Mouse (Mus musculus) liver, embryonic 14.5 days (tissue): Measurements from ENCODE around the gene Wdr25. TPM values are rescaled to one million over a fixed set of nuclear protein-coding genes. Genes with fewer than 3 reads are reported as not detected.
A peak's percentile ranks its signal among the peaks of the same experiment; 100 is the strongest.

Source experiments
- ATAC-seq: fragments of 200-750 bp; cut with Nextera tagmentation; 2 replicates; pipeline ENCODE4 v1.8.0; 2017; ENCODE audit warnings: moderate number of reproducible peaks, mild to moderate bottlenecking, moderate library complexity; ENCODE audit not compliant: insufficient read depth
- DNase-seq, 3 experiments: peaks; one replicate each; pipeline ENCODE4 v3.0.0-alpha.2; 2012 to 2013; ENCODE audit warnings: low read depth in 3 of 3, low spot score in 3 of 3
- H3K27ac ChIP-seq: fragments of 300-500 bp; sonication (generic); 2 replicates; pipeline ENCODE4 v1.5.1; 2014; ENCODE audit warnings: moderate library complexity, mild to moderate bottlenecking, control low read depth, inconsistent platforms
- H3K27me3 ChIP-seq: fragments of 300-500 bp; sonication (generic); 2 replicates; pipeline ENCODE4 v1.6.1; 2014; ENCODE audit warnings: mild to moderate bottlenecking, low read length, moderate library complexity; ENCODE audit not compliant: control insufficient read depth, insufficient read depth
- H3K36me3 ChIP-seq: fragments of 300-500 bp; sonication (generic); replicated peaks from 2 replicates; pipeline ENCODE4 v1.6.1; 2014; ENCODE audit warnings: low read depth; ENCODE audit not compliant: control insufficient read depth, insufficient read depth
- H3K4me1 ChIP-seq, 2 experiments: fragments of 200-500 bp in 1 of 2; fragments of 300-500 bp in 1 of 2; sonication (generic) in 1 of 2; replicated peaks; 2 replicates each; pipeline ENCODE4 v1.6.1; 2012 to 2014; ENCODE audit warnings: antibody characterized with exemption in 1 of 2, inconsistent platforms in 1 of 2, low read length in 1 of 2; ENCODE audit not compliant: control insufficient read depth in 2 of 2, insufficient read depth in 2 of 2
- H3K4me2 ChIP-seq: fragments of 300-500 bp; sonication (generic); 2 replicates; pipeline ENCODE4 v1.6.1; 2014; ENCODE audit warnings: low read depth, mild to moderate bottlenecking, control low read depth, moderate library complexity
- H3K4me3 ChIP-seq, 2 experiments: fragments of 200-500 bp in 1 of 2; fragments of 300-500 bp in 1 of 2; sonication (generic) in 1 of 2; 2 replicates each; pipeline ENCODE4 v1.5.1; 2012 to 2014; ENCODE audit warnings: low read depth in 2 of 2, low read length in 2 of 2, mild to moderate bottlenecking in 2 of 2, control low read depth in 1 of 2, inconsistent platforms in 1 of 2, moderate library complexity in 1 of 2; ENCODE audit not compliant: insufficient read depth in 1 of 2
- H3K9ac ChIP-seq: fragments of 300-500 bp; sonication (generic); replicated peaks from 2 replicates; pipeline ENCODE4 v1.6.1; 2014; ENCODE audit warnings: mild to moderate bottlenecking, control low read depth, moderate library complexity
- H3K9me3 ChIP-seq: fragments of 300-500 bp; sonication (generic); 2 replicates; pipeline ENCODE4 v1.6.1; 2016; ENCODE audit warnings: low read length, mixed read lengths; ENCODE audit not compliant: control insufficient read depth
- CTCF ChIP-seq: IDR thresholded peaks from 2 replicates; pipeline ENCODE4 v1.5.1; 2016; ENCODE audit warnings: antibody characterized with exemption, low read depth, control low read depth
- EP300 ChIP-seq: IDR thresholded peaks from 2 replicates; pipeline ENCODE4 v1.6.1; 2016; ENCODE audit warnings: antibody characterized with exemption, low read depth
- WGBS: fragments of 180-500 bp; shearing (Covaris S2); extraction: QIAGEN DNeasy Blood & Tissue Kit; methylation state at CpG from one replicate; pipeline ENCODE4 v1.1.7; 2014; ENCODE audit not compliant: insufficient replicate concordance; 5-methylcytosine and 5-hydroxymethylcytosine counted together
- polyA plus RNA-seq, 2 experiments: library from polyadenylated mRNA; depleted of rRNA in 1 of 2; stranded (reverse) in 1 of 2; unstranded in 1 of 2; fragments of >200 nt; fragmentation: Nextera tagmentation in 1 of 2; extraction: Ambion mirVana in 1 of 2; gene quantifications; 2 replicates each; pipeline versions ENCODE4 v1.2.1 to v1.2.3; 2012 to 2014

Wdr25 gene
- polyA plus RNA-seq, 2 experiments, result 1.2 to 3.7 TPM

DNA sequence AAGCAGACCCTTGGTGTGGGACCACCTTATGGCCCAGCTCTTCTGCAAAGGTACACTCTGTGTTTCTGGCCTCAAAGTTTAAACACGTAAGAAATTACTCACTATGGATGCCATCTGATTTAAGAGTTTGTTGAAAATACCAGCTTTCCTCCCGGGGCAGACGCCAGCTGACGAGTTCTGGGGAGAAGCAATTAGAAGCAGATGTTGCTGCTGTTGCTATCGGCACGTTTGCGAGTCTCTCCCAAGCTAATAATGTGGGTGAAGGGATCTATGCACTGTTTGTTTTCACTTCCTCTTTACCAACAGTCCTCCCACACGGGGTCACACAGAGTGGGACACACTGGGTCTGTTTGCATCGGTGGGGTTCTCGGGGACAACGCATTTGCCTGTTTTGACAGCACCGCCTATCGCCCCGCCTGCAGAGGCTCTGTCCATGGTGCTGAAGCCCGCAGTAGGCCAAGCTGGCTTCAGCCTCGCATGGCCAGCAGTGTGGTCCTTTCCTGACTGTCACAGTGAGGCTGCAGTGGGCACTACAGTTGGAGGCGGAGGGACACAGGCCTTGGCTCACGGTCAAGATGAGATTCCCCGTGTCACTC lies 101.1 kb downstream of the Wdr25 start:
- Histone ChIP-seq H3K4me3 (no peak overlapping the region), H3K36me3 (no peaks in the 10 kb centered on the region), H3K9ac (no peak overlapping the region), H3K27ac (no peak overlapping the region), H3K4me1 (no peaks in the 10 kb centered on the region), H3K9me3 (no peaks in the 10 kb centered on the region), H3K27me3 (no peaks in the 10 kb centered on the region; the same call in 1 of the 2 replicates), H3K4me2 (no peak overlapping the region)
- ATAC-seq, result no peak
- TF ChIP-seq CTCF (no peak), EP300 (no peak)
- 8% methylated on average over 19 of the region's 19 CpGs for WGBS
- peak; percentile 23 to 37 (median 35) for DNase-seq

GRCm38 (mm10) chr12:108995976-108996636 lies 102.7 kb downstream of the Wdr25 start:
- no peaks in the 10 kb centered on the region for H3K36me3 ChIP-seq

DNA sequence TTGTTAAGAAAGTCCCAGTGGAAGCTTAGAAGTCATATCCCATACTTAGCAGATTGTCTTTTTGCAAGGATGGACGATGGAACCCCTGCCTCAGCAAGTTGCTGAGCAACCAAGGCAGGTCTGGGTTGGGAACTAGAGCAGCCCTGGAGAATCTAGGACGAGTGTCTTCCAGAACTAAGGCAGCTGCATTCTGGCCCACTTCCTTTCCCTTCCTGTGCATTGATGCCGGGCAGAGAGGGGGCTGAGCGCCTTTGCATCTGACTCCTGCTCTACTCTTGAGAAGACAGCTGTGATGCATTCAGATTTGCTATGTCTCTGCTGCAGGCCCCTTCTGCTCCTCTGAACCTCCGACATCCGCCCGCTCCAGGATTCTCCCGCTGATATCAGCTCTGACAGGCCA lies 103.8 kb downstream of the Wdr25 start:
- Histone ChIP-seq H3K9ac (no peak overlapping the region), H3K9me3 (no peaks in the 10 kb centered on the region), H3K4me3 (no peak overlapping the region), H3K27ac (no peak overlapping the region), H3K4me1 (no peaks in the 10 kb centered on the region), H3K4me2 (no peak overlapping the region), H3K36me3 (no peaks in the 10 kb centered on the region), H3K27me3 (no peaks in the 10 kb centered on the region; the same call in 1 of the 2 replicates)
- DNase-seq, result no peak
- no peak for ATAC-seq
- TF ChIP-seq CTCF (no peak), EP300 (no peak)
- 65% methylated on average over 8 of the region's 8 CpGs for WGBS

More at GRCm38 (mm10) chr12:108995976-108996636, 102.7 kb downstream of the Wdr25 start:
- Histone ChIP-seq H3K27ac (no peak overlapping the region), H3K4me1 (no peaks in the 10 kb centered on the region), H3K4me3 (no peak overlapping the region), H3K4me2 (no peak overlapping the region), H3K9ac (no peak overlapping the region), H3K9me3 (no peaks in the 10 kb centered on the region), H3K27me3 (no peaks in the 10 kb centered on the region; the same call in 1 of the 2 replicates)
- WGBS, result 61% methylated on average over 12 of the region's 12 CpGs
- ATAC-seq (no peak), DNase-seq (no peak)
- TF ChIP-seq EP300 (no peak), CTCF (peak; percentile 30)

DNA sequence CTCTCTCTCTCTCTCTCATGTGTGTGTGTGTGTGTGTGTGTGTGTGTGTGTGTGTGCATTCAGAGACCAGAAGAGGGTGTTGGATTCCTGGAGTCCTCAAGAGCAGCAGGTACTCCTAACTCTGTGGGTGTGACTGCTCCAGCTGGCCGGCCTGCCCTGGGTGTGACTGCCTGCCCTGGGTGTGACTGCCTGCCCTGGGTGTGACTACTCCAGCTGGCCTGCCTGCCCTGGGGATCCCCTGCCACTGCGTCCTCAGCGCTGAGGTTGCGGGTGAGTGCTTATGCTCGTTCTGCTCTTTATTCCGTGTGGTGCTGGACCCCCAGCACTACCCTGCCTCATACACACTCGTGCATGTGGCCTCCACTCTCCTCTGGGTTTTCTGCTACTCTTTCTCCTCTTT lies 109.5 kb downstream of the Wdr25 start:
- no peaks in the 10 kb centered on the region for H3K9me3 ChIP-seq
- H3K27me3 ChIP-seq, result no peaks in the 10 kb centered on the region
- WGBS, result 66% methylated on average over 7 of the region's 7 CpGs
- no peak overlapping the region for H3K4me3 ChIP-seq
- no peaks in the 10 kb centered on the region for H3K4me1 ChIP-seq
- H3K36me3 ChIP-seq, result no peaks in the 10 kb centered on the region
- no peak overlapping the region for H3K4me2 ChIP-seq
- H3K9ac ChIP-seq, result no peak overlapping the region
- ATAC-seq (no peak), DNase-seq (no peak)
- no peak for TF ChIP-seq EP300
- TF ChIP-seq CTCF, result no peak
- H3K27ac ChIP-seq, result no peak overlapping the region

DNA sequence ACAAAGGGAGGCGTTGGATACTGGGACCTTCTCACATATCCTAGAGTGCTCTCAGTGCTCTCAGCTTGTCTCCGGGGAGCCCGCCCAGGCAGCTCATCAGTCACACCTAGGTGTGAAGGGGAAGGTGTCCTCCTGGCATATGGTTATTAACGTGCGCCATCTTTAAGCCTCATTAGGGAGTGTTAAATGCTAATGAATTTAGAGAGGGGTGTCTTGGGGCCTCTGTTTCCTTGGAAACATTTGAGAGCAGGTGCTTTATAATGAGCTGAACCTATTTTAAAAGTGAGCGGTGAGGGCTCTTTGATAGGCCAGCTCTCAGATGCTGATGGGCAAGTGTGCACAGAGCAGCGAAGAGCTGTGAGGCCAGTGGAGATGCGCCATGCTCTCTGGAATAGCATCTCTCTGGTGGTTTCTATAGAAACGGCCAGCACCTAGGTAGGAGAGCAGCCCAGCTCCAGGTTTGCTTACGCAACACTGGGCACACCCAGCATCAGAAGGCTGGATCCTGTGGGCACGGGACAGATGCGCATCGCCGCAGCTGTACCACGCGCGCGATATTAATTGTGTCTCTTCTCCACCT lies 116.7 kb downstream of the Wdr25 start:
- H3K27ac ChIP-seq, result no peak overlapping the region
- DNase-seq (no peak), ATAC-seq (no peak)
- H3K4me3 ChIP-seq, result no peak overlapping the region
- no peaks in the 10 kb centered on the region for H3K9me3 ChIP-seq
- no peaks in the 10 kb centered on the region for H3K27me3 ChIP-seq
- H3K4me2 ChIP-seq, result no peak overlapping the region
- H3K4me1 ChIP-seq, result no peaks in the 10 kb centered on the region
- 77% methylated on average over 18 of the region's 18 CpGs for WGBS
- TF ChIP-seq EP300, result no peak
- TF ChIP-seq CTCF, result no peak
- H3K36me3 ChIP-seq, result no peaks in the 10 kb centered on the region
- H3K9ac ChIP-seq, result no peak overlapping the region
